ENCODE assay signal across 8 mouse cellular contexts in genomic region chr14:57619487-57619886, GRCm38 (mm10). TPM values are rescaled to one million over a fixed set of nuclear protein-coding genes. Genes with fewer than 3 reads are reported as not detected.
DNase-seq lines count a peak whose midpoint lies in the region; ATAC-seq and TF ChIP-seq lines count a peak whose summit lies in the region.

No protein-coding gene starts in this region.

- DNase-seq in cerebellum, postnatal 14 days: peak; percentile 53 to 60
- no peak for DNase-seq in cerebellum, adult 9-11 months
- peak; percentile 87 for DNase-seq in midbrain, embryonic 11.5 days (ENCODE audit: low spot score, missing footprints)
- peak; percentile 82 for DNase-seq in ZHBTc4 (ENCODE audit: low read depth, low spot score)
- DNase-seq in heart, postnatal 14 days: peak; percentile 16 to 69
- peak; percentile 20 for DNase-seq in liver, postnatal 0 days
- DNase-seq in yolk sac, embryonic 10.5 days (ENCODE audit: low spot score): no peak

- H3K4me1 ChIP-seq in midbrain, embryonic 11.5 days (ENCODE audit: control insufficient read depth, insufficient read depth, low read length): no peaks in the 10 kb centered on the region
- no peaks in the 10 kb centered on the region for H3K4me1 ChIP-seq in midbrain, embryonic 15.5 days
- H3K4me1 ChIP-seq in liver, postnatal 0 days (ENCODE audit: insufficient read depth): no peaks in the 10 kb centered on the region

- no peak overlapping the region for H3K4me3 ChIP-seq in midbrain, embryonic 11.5 days (ENCODE audit: low read depth, low read length)
- H3K4me3 ChIP-seq in midbrain, embryonic 15.5 days: no peak overlapping the region
- H3K4me3 ChIP-seq in liver, postnatal 0 days (ENCODE audit: low read depth, low read length): no peak overlapping the region

- no peak overlapping the region for H3K27ac ChIP-seq in midbrain, embryonic 11.5 days (ENCODE audit: low read depth, low read length)
- no peak overlapping the region for H3K27ac ChIP-seq in midbrain, embryonic 15.5 days
- no peak overlapping the region for H3K27ac ChIP-seq in liver, postnatal 0 days (ENCODE audit: low read depth)

- H3K9me3 ChIP-seq in midbrain, embryonic 11.5 days (ENCODE audit: control insufficient read depth, low read length): no peaks in the 10 kb centered on the region
- no peaks in the 10 kb centered on the region for H3K9me3 ChIP-seq in midbrain, embryonic 15.5 days
- no peaks in the 10 kb centered on the region for H3K9me3 ChIP-seq in liver, postnatal 0 days (ENCODE audit: low read length)

- no peak for ATAC-seq in midbrain, embryonic 11.5 days (ENCODE audit: low FRiP score)
- no peak for ATAC-seq in midbrain, embryonic 15.5 days (replicated peaks)
- 0 out of 2 replicates have a peak, but pooled peaks have one; percentile 43 for ATAC-seq in liver, postnatal 0 days

- intact Hi-C loops in heart, postnatal 14 days (cut with DNase I): loop anchor here (2.0 to 5.0 kb wide), 3 partner anchors 47 to 247 kb away; partner anchors contain the start of gene Eef1akmt1

- H3K4me2 ChIP-seq in midbrain, embryonic 11.5 days: no peak overlapping the region
- H3K4me2 ChIP-seq in midbrain, embryonic 15.5 days: no peak overlapping the region
- H3K4me2 ChIP-seq in liver, postnatal 0 days (ENCODE audit: low read depth, low read length): no peak overlapping the region

- no peak overlapping the region for H3K9ac ChIP-seq in midbrain, embryonic 11.5 days (ENCODE audit: low read length)
- H3K9ac ChIP-seq in midbrain, embryonic 15.5 days: no peak overlapping the region
- H3K9ac ChIP-seq in liver, postnatal 0 days (replicated peaks): no peak overlapping the region

- H3K27me3 ChIP-seq in midbrain, embryonic 11.5 days (ENCODE audit: control insufficient read depth, insufficient read depth, low read length): no peaks in the 10 kb centered on the region
- no peaks in the 10 kb centered on the region for H3K27me3 ChIP-seq in midbrain, embryonic 15.5 days (replicated peaks)
- no peaks in the 10 kb centered on the region for H3K27me3 ChIP-seq in liver, postnatal 0 days (ENCODE audit: insufficient read depth, low read length)

- peak; percentile 76 for TF ChIP-seq CTCF in liver, postnatal 0 days (IDR thresholded peaks at IDR 0.05; ENCODE audit: low read depth)

- 50% methylated on average over 2 of the region's 2 CpGs for WGBS in midbrain, embryonic 11.5 days
- 49% methylated on average over 2 of the region's 2 CpGs for WGBS in midbrain, embryonic 15.5 days
- 48% methylated on average over 2 of the region's 2 CpGs for WGBS in liver, postnatal 0 days (ENCODE audit: insufficient replicate concordance)

- H3K36me3 ChIP-seq in midbrain, embryonic 11.5 days (ENCODE audit: control insufficient read depth, insufficient read depth, low read length): 0 out of 2 replicates have a peak, but pooled peaks cover 2% of the 10 kb centered on the region
- no peaks in the 10 kb centered on the region for H3K36me3 ChIP-seq in midbrain, embryonic 15.5 days (replicated peaks)
- H3K36me3 ChIP-seq in liver, postnatal 0 days (replicated peaks; ENCODE audit: insufficient read depth, low read length): peaks cover 26% of the 10 kb centered on the region

- TF ChIP-seq EP300 in liver, postnatal 0 days (IDR thresholded peaks at IDR 0.05; ENCODE audit: low read depth): no peak

RNA-seq across cellular contexts. Expression of gene Xpo4, which starts 45.7 kb away (rescaled TPM):
- 32.6 and 33.9 TPM in 2 replicates for polyA plus RNA-seq in midbrain, embryonic 11.5 days (2014; fragmentation: Nextera tagmentation; extraction: Ambion mirVana)
- polyA plus RNA-seq in midbrain, embryonic 15.5 days (2015; fragmentation: Nextera tagmentation; extraction: Ambion mirVana): 12.9 and 13.1 TPM in 2 replicates
- 10 to 100 TPM; 11.6 to 12.8 TPM for total RNA-seq in heart, postnatal 14 days (2021)
- polyA plus RNA-seq in liver, postnatal 0 days (2015; fragmentation: Nextera tagmentation; extraction: Ambion mirVana): 4.9 and 5.0 TPM in 2 replicates

RNA-seq across cellular contexts. Expression of gene Eef1akmt1, which starts 48.1 kb away (rescaled TPM):
- 82.0 and 87.2 TPM in 2 replicates for polyA plus RNA-seq in midbrain, embryonic 11.5 days (2014; fragmentation: Nextera tagmentation; extraction: Ambion mirVana)
- 87.8 and 89.4 TPM in 2 replicates for polyA plus RNA-seq in midbrain, embryonic 15.5 days (2015; fragmentation: Nextera tagmentation; extraction: Ambion mirVana)
- 10 to 100 TPM; 29.6 to 31.6 TPM for total RNA-seq in heart, postnatal 14 days (2021)
- 17.6 and 17.7 TPM in 2 replicates for polyA plus RNA-seq in liver, postnatal 0 days (2015; fragmentation: Nextera tagmentation; extraction: Ambion mirVana)

Comparison
In these comparisons a context has a peak if more than half of its experiments do, and no peak if none do; other contexts are left out.
1. DNase-seq: peak in cerebellum, postnatal 14 days (2 of 2), midbrain, embryonic 11.5 days (single experiment), ZHBTc4 (single experiment), heart, postnatal 14 days (2 of 2) and liver, postnatal 0 days (single experiment); none in cerebellum, adult 9-11 months (single experiment) and yolk sac, embryonic 10.5 days (single experiment).